Mouse (Mus musculus) left cerebral cortex, postnatal 10 days (tissue): ENCODE results near the gene Sh2d1a. TPM values are rescaled to one million over a fixed set of nuclear protein-coding genes. Genes with fewer than 3 reads are reported as not detected.
A peak's percentile ranks its signal among the peaks of the same experiment; 100 is the strongest.

ENCODE experiments used
- DNase-seq, 2 experiments: peaks; one replicate each; pipeline ENCODE4 v3.0.0; 2021 to 2022; ENCODE audit warnings: low spot score in 2 of 2, mixed read lengths in 1 of 2; ENCODE audit errors: extremely low spot score in 1 of 2
- intact Hi-C: fragments of 180-260 bp; cut with DNase I; formaldehyde crosslinking; loops from one replicate; pipeline ENCODE4 v1.15.1; 2025
- total RNA-seq, 2 experiments: library from RNA; stranded (reverse); gene quantifications; 2 replicates each; pipeline ENCODE4 v1.2.3; 2021

Sh2d1a gene
- total RNA-seq: not detected

GRCm38 (mm10) chrX:42502291-42503043 lies at the start of gene Sh2d1a:
Sh2d1a (plus strand) TSS chrX:42502453.
- intact Hi-C loops: no loop called here
- no peak for DNase-seq

GRCm38 (mm10) chrX:42453001-42453400 lies 49.3 kb upstream of the Sh2d1a start:
- intact Hi-C loops: no loop called here
- DNase-seq: no peak

GRCm38 (mm10) chrX:42454533-42454932 lies 47.7 kb upstream of the Sh2d1a start:
- intact Hi-C loops: no loop called here
- no peak for DNase-seq

- no peak for DNase-seq
- intact Hi-C loops: no loop called here
Observed at GRCm38 (mm10) chrX:42489446-42489845, 12.8 kb upstream of the Sh2d1a start, which contains the start of gene Tex13c2. Tex13c2 (plus strand) TSS chrX:42489691.

GRCm38 (mm10) chrX:42490336-42490735 lies 11.9 kb upstream of the Sh2d1a start:
- intact Hi-C loops: no loop called here

GRCm38 (mm10) chrX:42500538-42500937 lies 1.7 kb upstream of the Sh2d1a start:
- intact Hi-C loops: no loop called here
- no peak for DNase-seq

More at GRCm38 (mm10) chrX:42490336-42490735, 11.9 kb upstream of the Sh2d1a start:
- DNase-seq: no peak

- intact Hi-C loops: no loop called here
- DNase-seq: no peak
Observed at GRCm38 (mm10) chrX:42511105-42511504, 8.9 kb downstream of the Sh2d1a start.

GRCm38 (mm10) chrX:42512567-42512966 lies 10.3 kb downstream of the Sh2d1a start:
- intact Hi-C loops: no loop called here
- DNase-seq: no peak

GRCm38 (mm10) chrX:42522868-42523267 lies 20.6 kb downstream of the Sh2d1a start:
- intact Hi-C loops: no loop called here
- no peak for DNase-seq

- intact Hi-C loops: no loop called here
- DNase-seq: no peak
Observed at GRCm38 (mm10) chrX:42530703-42531102, 28.4 kb downstream of the Sh2d1a start.

- DNase-seq: no peak
- intact Hi-C loops: no loop called here
Observed at GRCm38 (mm10) chrX:42540030-42540755, 37.9 kb downstream of the Sh2d1a start.

GRCm38 (mm10) chrX:42540756-42541053 lies 38.5 kb downstream of the Sh2d1a start:
- DNase-seq: peak; percentile 54 to 56

GRCm38 (mm10) chrX:42545076-42545475 lies 42.8 kb downstream of the Sh2d1a start:
- no peak for DNase-seq
- intact Hi-C loops: no loop called here

More at GRCm38 (mm10) chrX:42540756-42541053, 38.5 kb downstream of the Sh2d1a start:
- intact Hi-C loops: no loop called here

- DNase-seq: no peak
- intact Hi-C loops: no loop called here
Observed at GRCm38 (mm10) chrX:42548513-42548912, 46.3 kb downstream of the Sh2d1a start.

GRCm38 (mm10) chrX:42557284-42557683 lies 55.0 kb downstream of the Sh2d1a start:
- intact Hi-C loops: loop anchor here (10.0 kb wide), 1 partner anchor 868 kb away; the partner anchor contains the start of gene Tenm1
- peak; percentile 29 to 35 for DNase-seq

GRCm38 (mm10) chrX:42558683-42559082 lies 56.4 kb downstream of the Sh2d1a start:
- DNase-seq: no peak
- intact Hi-C loops: loop anchor here (10.0 kb wide), 1 partner anchor 866 kb away; the partner anchor contains the start of gene Tenm1
